Mouse (Mus musculus): ENCODE data around the gene Gon4l. TPM values are rescaled to one million over a fixed set of nuclear protein-coding genes. Genes with fewer than 3 reads are reported as not detected.

Gene Gon4l
- total RNA-seq, 2 experiments from 2014 or later, result 21.5 to 23.9 TPM

DNA sequence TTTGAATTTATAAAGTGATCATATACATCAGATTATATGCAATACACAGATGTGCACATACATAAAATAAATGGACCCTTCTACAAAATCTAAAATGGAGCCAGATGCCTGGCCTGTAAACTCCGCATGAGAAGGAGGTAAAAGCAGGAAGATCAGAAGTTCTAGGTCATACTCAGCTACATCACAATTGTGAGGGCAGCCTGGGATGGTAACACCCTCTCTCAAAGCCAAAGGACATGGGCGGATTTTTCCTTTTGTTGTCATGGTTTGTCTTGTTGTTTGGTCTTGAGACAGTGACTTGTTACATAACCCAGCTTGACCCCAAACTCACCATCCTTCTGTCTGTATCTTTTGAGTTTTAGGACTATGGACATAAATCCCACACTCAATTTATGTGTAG, 70.7 kb downstream of the Gon4l start:
- intact Hi-C loops (cut with DNase I), result no loop called here
- DNase-seq (ENCODE audit: low spot score), result no peak

DNA sequence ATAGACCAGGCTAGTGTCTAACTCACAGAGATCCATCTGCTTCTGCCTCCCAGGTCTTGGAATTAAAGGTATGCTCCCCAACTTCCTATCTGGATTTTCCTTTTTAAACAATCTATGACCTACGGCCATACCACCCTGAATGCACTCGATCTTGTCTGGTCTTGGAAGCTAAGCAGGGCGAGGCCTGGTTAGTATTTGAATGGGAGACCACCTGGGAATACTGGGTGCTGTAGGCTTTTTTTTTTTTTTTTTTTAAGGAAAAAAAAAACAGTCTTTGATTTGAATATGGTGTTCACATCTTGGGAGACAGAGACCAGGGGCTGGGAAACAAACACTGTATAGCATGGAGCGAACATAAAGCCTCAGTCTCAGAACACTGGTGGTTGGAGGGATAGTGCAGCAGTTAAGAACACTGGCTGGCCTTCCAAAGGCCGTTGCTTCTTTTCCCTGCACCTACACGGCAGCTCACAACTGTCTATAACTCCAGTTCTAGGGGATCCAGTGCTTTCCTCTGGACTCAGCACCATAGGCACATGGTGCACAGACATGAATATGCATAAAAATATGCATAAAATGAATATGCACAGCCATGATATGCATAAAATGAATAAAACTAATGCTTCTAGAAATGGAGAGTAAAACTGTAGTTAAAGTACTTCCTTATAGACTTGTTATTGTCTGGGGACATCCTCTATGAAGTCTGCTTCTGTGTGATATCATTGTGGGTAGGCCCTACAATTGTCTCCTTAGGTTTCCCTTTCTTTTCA, 71.5 kb downstream of the Gon4l start:
- intact Hi-C loops (cut with DNase I), result no loop called here

DNA sequence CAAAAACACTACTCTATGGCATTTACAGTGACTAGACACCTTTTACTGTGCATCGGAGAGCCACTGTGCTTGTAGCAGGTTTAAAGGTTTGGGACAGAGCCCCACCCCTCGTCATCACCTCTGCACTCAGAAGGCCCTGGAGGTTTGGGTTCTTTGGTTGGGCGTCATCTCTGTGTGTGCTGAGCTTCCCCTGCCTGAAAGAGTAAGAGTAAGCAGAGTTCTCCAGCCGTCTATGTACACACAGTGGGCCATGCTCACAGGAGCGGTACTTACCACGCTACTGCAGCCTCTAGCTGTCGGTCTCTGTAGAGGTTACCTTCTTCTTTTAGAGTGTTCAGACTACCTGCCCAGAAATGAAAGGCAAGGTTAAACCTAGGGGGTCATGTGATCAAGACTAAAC, 77.6 kb downstream of the Gon4l start:
- DNase-seq (ENCODE audit: low spot score), result no peak
- intact Hi-C loops (cut with DNase I), result no loop called here

More for the DNA sequence above, 71.5 kb downstream of the Gon4l start:
- no peak for DNase-seq (ENCODE audit: low spot score)

DNA sequence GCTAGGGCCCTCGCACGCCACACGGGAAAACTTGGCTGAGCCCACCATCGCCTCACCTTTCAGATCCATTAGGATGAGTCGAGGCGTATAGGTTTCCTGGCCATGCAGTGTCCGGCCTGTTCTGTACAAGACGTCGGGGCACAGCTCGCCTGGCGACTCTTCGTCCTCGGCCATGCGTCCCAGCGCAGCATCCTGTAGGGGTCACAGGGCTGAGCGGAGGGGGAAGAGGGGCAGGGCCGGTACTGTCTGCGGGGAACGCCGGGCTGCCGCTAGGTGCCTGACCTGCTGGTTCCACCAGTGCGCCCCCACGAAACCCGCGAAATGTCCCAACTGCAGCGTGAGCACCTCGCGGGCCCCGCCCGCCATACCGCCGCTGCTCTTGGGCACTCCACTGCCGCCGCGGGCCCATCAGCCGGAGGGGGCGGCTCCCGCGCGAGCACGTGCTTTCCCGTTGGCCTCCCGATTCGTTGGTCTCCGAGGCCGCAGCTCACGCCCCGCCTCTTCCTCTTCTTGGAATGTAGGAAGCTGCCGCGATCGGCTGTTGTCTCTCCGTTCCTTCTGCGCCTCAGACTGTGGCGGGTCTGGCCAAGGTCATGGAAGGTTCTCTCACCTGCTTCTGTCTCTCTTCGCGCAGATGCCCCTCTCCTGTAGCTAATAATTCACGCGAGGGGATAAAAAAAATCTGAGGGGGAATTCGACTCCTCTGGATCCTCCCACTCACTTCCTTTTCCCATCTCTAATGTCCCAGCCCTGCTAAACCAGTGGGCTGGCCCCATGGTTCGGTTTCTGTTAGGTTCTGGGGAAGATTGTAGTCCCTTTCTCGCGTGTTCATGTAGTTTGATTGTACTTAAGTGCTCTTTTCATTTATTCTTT, 78.7 kb downstream of the Gon4l start, which contains the start of gene Msto1:
Msto1 (minus strand) TSS at position 489 of the 873 bp plus-strand sequence.
- intact Hi-C loops (cut with DNase I), result no loop called here
- DNase-seq (ENCODE audit: low spot score), result peak; percentile 87

DNA sequence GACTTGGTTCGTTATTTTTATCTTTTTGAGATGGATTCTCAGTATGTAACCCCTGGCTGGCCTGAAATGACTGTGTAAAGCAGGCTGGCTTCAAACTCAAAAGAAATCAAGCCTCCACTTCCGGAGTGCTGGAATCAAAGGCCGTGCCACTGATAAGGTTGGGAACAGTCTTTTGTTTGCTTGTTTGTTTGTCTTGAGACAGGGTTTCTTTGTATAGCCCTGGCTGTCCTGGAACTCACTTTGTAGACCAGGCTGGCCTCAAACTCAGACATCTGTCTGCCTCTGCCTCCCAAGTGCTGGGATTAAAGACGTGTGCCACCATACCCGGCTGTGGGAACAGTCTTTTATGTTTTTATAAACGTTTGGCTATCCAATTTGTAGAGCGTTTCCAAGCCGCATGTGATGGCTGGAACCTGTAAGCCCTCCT, 79.4 kb downstream of the Gon4l start:
- intact Hi-C loops (cut with DNase I), result no loop called here
- DNase-seq (ENCODE audit: low spot score), result no peak

DNA sequence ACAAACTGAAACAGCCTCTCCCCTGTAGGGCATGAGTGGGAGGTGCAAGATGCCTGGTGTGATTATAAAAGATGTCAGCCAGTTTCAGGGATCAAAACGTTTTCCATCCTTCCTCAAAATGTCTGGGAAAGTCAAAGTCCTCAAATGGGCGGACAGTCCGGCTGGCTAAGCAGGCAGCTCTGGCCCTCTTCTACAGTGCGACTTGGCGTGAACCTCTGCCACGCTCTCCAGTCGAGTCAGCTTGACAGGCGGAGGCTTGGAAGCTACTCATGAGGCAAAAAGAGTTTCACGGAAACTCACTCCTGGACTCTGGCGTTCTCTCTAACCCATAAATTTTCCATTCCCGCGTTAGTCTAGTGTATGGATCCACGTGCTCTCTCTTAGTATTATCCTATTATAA, 84.0 kb downstream of the Gon4l start:
- intact Hi-C loops (cut with DNase I), result no loop called here

DNA sequence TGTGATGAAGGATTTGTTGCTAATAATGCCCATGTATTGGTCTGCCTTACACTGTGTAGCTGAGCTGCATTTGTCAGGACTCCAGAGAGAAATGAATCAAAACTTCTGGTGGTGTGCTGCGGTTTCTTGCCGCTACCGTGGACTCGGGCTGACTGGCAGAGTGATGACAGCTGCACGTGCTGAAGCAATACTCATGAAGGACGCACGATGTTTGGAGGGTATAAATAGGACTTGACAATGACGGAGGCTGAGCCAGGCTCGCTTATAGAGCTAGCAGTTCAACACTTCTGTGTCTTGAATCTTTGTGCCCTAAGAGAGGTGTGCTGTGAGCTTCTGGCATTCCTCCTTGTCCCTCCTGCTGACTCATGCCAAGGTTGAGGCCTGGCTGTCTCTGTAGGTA, 86.4 kb downstream of the Gon4l start:
- intact Hi-C loops (cut with DNase I), result no loop called here
- no peak for DNase-seq (ENCODE audit: low spot score)

More for the DNA sequence above, 84.0 kb downstream of the Gon4l start:
- no peak for DNase-seq (ENCODE audit: low spot score)

DNA sequence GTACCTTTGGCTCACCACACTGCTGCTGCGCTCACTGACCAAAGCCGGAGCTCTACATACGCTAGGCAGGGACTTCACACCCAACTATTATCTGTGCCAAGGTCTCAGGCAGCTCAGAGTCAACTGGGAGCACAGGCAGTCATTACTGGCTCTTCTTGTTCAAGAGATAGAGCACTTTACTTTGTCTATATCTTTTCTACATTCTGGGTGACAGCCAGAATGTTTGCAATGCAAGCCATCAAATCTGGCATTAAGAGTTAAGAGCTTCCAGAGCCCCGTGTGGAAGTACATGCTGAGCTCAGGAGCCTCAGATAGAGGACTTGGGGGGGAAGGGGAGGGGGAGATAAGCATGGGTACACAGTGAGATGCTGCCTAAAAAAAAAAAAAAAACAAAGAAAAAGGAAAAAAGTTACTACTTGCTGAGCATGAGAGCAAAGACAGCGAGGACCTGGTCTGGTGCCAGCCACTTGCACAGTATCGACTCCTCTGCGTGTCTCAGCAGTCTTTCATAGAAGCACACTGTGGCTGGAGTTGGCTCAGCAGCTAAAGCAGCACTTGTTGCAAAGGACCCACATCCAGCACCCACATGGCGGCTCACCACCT, 89.1 kb downstream of the Gon4l start:
- intact Hi-C loops (cut with DNase I), result no loop called here

DNA sequence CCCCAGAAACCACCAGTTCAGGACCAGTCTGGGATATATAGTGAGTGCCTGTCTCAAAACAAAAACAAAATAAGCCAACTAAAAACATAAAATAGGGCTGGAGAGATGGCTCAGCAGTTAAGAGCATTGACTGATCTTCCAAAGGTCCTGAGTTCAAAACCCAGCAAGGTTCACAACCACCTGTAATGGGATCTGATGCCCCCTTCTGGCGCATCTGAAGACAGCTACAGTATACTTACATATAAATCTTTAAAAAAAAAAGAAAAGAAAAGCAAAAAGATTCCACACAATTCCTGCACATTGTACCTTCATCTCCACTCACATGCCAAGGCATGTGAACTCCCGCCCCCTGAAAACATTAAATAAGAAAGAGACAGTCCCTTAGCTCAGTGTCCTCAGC, 90.6 kb downstream of the Gon4l start:
- no peak for DNase-seq (ENCODE audit: low spot score)
- intact Hi-C loops (cut with DNase I), result no loop called here

More for the DNA sequence above, 89.1 kb downstream of the Gon4l start:
- DNase-seq (ENCODE audit: low spot score), result no peak

DNA sequence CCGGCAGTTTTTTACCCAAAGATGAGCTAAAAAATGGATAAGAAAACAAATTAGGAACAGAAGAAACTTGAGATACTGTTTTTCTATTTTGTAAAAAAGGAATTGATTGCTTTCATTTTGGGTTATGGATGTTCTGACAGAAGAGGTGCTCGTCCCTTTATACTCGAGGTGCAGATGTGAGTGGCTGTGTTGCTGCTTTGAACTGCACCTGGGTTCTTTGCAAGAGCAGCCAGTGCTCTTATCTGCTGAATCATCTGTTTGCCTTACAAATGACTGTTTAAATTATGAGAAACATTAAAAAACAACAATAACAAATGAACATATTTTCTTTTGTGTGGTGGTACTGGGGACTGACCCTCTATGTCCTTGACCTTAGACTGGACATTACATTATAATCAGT, 94.5 kb downstream of the Gon4l start:
- intact Hi-C loops (cut with DNase I), result no loop called here
- DNase-seq (ENCODE audit: low spot score), result no peak

DNA sequence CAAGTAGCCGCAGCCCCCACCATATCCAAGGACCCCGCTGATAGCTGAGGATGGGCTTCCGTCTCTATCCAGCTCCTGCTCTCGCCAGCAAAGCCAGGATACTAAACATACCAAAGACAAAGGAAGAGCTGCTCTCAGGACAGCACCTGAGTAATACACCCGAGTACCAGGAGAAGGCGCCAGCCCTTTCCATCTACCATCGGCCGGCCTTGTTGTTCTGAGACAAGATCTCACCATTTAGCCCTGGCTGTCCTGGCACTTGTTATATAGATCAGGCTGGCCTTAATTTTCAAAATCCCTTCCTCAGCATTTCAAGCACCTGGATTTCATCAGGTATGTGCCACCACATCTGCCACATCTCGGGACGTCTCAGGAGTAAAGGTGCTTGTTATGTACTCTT, 104.0 kb downstream of the Gon4l start:
- intact Hi-C loops (cut with DNase I), result no loop called here

DNA sequence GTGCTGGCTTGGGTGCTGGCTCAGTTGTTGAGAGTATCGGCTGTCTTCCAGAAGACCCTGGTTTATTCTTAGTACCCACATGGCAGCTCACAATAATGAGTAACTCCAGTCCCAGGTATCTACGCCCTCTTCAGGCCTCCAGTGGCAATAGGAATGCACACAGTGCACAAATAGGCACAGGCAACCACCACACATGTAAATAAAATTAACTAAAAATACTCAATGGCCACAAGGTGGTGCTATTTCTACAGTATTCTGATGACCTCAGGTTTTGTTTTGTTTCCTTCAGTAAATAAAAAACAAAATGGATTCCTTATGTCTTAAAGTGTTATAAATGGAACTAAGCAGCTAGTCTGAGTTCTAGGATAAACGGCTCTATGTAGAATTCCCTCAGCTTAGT, 104.7 kb downstream of the Gon4l start:
- DNase-seq (ENCODE audit: low spot score), result no peak
- intact Hi-C loops (cut with DNase I), result loop anchor here (2.0 to 5.0 kb wide), 2 partner anchors 53 to 89 kb away; no protein-coding TSS in a partner anchor

More for the DNA sequence above, 104.0 kb downstream of the Gon4l start:
- no peak for DNase-seq (ENCODE audit: low spot score)

DNA sequence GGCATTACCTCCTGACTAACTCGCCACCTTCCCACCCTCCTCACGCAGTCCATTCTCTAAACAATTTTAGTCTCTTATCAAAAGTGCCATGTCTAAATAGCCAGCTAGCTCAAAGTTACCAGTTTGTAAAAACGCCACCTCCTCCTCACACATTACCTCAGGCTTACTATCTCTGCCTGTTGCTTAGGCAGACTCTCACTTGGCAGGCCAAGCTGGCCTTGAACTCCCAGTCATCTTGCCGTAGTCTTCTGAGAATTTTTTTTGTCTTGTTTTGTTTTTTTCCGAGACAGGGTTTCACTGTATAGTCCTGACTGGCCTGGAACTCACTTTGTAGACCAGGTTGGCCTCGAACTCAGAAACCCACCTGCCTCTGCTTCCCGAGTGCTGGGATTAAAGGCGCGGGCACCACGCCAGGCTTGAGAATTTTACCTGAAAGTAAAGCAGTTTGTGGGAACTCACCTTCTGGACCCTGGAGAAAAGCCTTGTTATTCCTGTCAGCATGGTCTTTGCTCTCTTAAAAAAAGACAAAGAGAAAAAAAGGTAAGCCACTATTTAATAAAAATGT, 107.4 kb downstream of the Gon4l start:
- intact Hi-C loops (cut with DNase I), result loop anchor here (5.0 kb wide), 1 partner anchor 50 kb away; no protein-coding TSS in a partner anchor
- DNase-seq (ENCODE audit: low spot score), result no peak

DNA sequence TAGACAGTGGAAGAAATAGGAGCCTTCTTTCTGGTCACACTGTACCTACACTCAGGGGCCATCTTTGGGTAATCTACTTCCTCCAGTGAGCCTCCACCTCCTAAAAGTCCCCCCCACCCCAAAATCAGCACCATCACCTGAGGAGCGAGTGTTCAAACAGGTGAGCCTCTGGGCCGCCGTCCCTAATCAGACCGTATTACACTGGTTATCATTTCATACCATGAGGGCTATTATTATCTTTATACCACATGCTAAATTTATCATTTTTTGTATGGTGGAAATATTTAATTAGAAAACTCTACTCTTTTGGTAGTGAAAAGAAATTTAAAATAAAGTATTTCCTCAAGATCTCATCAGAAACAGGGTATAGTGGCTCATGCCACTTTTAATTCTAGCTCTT, 109.1 kb downstream of the Gon4l start:
- no peak for DNase-seq (ENCODE audit: low spot score)
- intact Hi-C loops (cut with DNase I), result loop anchor here (5.0 kb wide), 1 partner anchor 48 kb away; no protein-coding TSS in a partner anchor

DNA sequence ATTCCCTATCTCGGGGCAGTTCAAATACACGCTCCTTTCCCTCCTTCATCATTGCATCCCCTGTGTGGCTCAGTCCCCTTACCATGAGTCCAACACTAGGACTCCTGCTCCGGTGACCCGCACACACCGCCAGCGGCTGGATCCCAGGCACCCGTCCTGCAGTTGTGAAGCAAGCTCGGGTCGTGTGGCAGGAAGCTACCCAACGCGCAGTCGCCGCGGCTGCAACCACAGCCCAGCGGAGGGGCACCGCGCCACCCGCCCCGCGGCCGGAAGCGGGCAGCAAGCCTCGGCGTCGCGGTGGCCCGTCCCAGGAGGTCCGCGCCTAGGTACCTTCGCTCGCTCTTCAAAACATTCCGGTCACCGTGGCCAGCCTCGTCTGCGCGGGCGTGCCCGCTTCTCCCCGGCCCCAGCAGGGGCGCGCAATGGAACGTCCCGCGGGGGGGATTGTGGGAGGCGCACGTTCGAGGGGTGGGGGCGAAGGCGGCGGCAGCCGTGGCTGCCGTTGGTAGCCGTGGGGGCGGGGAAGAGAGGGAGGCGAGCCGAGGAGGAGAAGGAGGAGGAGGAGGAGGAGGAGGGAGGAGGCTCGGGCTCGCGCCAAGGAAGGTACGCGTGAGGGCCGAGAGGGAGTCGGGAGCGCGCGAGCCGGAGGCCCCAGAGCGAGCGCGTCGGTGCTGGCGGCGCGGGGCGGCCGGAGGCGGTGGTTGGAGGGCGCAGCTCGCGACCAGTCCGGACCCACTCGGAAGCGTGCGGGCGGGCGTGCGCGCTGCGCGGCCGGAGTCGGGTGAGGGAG, 115.0 kb downstream of the Gon4l start:
- DNase-seq (ENCODE audit: low spot score), result peak; percentile 84
- intact Hi-C loops (cut with DNase I), result no loop called here

DNA sequence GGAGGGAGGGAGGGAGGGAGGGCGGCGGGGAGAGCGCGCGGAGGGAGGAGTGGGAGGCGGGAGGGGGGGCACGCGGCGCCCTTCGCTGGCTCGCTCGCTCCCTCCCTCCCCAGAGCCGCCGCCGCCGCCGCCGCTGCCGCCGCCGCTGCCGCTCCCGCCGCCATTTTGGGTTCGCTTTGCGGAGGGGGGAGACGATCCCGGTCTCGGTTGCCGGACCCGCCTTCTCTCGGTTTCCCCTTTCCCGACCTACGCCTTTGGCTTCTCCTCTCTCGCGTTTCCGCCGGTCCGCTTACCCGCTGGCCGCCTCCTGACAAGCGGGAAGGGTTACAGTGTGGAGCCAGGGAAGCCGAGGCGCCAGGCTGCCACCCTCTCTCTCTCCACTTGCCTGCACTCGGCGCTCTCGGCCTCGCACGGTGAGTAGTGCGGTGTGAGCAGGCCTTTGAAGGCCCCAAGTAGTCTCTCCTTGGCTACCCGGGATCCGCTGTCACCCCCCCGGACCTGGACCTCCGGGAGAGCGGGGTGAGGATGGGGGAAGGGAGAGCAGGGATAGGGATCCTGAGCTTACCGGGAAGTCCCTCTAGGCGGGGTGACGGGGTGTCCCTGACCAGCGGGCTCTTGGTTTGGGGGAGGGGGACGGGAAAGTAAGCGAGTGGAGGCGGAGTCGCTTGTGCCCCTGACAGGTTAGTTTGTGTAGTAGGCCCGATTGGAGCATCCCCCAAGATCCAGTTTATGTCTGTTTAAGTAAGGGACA, 115.7 kb downstream of the Gon4l start, which contains the start of the genes Ash1l and Dap3:
Ash1l (plus strand) TSS at position 47 of the 751 bp plus-strand sequence.
Dap3 (minus strand) TSS at position 606 of the 751 bp plus-strand sequence.
- peak; percentile 51 for DNase-seq (ENCODE audit: low spot score)
- intact Hi-C loops (cut with DNase I), result no loop called here

DNA sequence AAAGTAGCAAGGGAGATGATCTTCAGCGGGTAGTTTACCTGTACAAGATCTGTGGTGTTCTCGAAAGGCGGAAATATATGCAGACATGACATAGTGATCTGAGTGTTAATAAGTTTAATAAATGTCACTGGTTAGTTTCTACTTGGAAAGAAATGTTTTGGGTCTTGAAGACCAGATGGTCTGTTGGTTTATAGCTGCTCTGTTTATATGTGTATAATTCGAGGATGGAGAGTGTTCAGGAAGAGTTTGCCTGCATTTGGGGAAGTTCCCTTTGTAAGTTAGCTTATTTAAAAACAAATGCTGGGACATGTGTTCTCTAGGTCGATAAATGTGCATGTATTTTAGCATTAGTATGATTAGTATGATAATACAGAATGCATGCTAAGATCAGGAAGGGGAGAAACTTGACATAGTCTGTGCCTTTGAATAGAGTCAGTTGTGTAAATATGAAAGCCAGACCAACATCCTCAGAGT, 116.3 kb downstream of the Gon4l start:
- intact Hi-C loops (cut with DNase I), result no loop called here

DNA sequence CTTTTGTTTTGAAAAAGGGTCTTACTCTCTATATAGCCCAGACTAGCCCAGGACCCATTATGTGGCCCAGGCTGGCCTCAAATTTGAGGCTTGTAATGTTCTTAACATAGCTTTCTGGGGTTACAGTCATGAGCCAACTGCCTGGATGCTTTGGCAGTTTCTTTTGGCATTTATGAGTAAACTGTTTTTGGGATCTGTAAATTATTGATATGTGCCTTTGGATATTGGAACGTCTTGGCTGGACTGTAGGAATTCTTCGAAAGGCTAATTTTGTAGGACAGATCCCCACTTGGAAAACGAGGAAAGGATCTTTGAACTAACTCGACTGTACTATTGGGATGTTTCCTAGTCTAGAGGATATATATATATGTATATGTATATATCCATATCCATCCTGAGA, 118.2 kb downstream of the Gon4l start:
- no peak for DNase-seq (ENCODE audit: low spot score)
- intact Hi-C loops (cut with DNase I), result no loop called here

More for the DNA sequence above, 116.3 kb downstream of the Gon4l start:
- DNase-seq (ENCODE audit: low spot score), result no peak
